Mouse (Mus musculus): Measurements from ENCODE around the gene Ski. TPM values are rescaled to one million over a fixed set of nuclear protein-coding genes. Genes with fewer than 3 reads are reported as not detected.

The Ski gene
- total and polyA plus RNA-seq, 2 experiments from 2014 or later = 9.3 to 53.2 TPM

DNA sequence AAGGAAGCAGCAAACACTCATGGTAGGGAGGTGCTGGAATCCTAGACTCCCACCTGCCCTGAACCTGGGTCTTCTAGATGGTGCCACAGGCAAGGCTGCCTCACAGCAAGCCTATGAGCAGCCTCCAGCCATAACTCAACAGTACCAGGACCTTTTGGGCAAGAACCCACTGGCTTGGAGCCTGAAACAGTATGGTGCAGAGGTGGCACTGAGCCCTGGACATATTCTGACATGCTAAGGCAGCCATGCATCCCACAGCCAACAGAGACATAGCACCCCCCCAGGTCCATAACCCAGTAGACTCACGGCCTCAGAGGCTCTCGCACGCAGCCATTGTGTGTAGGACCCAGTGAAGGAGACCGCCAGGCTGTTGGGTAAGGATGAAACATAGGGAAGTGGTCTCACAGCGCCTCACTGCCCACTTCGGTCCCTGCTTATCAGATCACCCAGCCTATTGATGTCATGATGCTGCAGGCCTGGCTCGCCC is 87.7 kb downstream of the Ski start:
- peak overlapping the region; percentile 79 for H3K27ac ChIP-seq (ENCODE audit: low read depth)
- no peak for TF ChIP-seq EP300 (IDR thresholded peaks at IDR 0.05; ENCODE audit: low read depth)
- no peak for TF ChIP-seq CTCF (IDR thresholded peaks at IDR 0.05; ENCODE audit: low read depth)
- peaks cover 35% of the 10 kb centered on the region for H3K4me1 ChIP-seq (ENCODE audit: control insufficient read depth, insufficient read depth)
- H3K9ac ChIP-seq (replicated peaks; ENCODE audit: low read depth, low read length) = no peak overlapping the region
- H3K36me3 ChIP-seq (replicated peaks; ENCODE audit: control insufficient read depth, insufficient read depth, low read length) = no peaks in the 10 kb centered on the region
- DNase-seq (ENCODE audit: low spot score) = no peak
- 84% methylated on average over 7 of the region's 7 CpGs for WGBS
- no peaks in the 10 kb centered on the region for H3K9me3 ChIP-seq (replicated peaks; ENCODE audit: control insufficient read depth, low read length)
- no peaks in the 10 kb centered on the region for H3K27me3 ChIP-seq (ENCODE audit: control insufficient read depth, insufficient read depth, low read length)
- H3K4me2 ChIP-seq (ENCODE audit: low read depth, low read length) = no peak overlapping the region
- no peak for ATAC-seq (ENCODE audit: insufficient read depth, low read depth)
- no peak overlapping the region for H3K4me3 ChIP-seq (ENCODE audit: low read depth, low read length)

- H3K9ac ChIP-seq (replicated peaks; ENCODE audit: low read depth, low read length) = 0 out of 2 replicates have a peak overlapping the region, but pooled peaks have one; percentile 4
- H3K27ac ChIP-seq (ENCODE audit: low read depth) = peak overlapping the region; percentile 79
- no peaks in the 10 kb centered on the region for H3K9me3 ChIP-seq (replicated peaks; ENCODE audit: control insufficient read depth, low read length)
- ATAC-seq (ENCODE audit: insufficient read depth, low read depth) = peak; percentile 21; the same call in 1 of the 2 replicates
- peak; percentile 50 for DNase-seq (ENCODE audit: low spot score)
- H3K4me3 ChIP-seq (ENCODE audit: low read depth, low read length) = no peak overlapping the region
- H3K27me3 ChIP-seq (ENCODE audit: control insufficient read depth, insufficient read depth, low read length) = no peaks in the 10 kb centered on the region
- WGBS = 16% methylated on average over 20 of the region's 20 CpGs
- no peaks in the 10 kb centered on the region for H3K36me3 ChIP-seq (replicated peaks; ENCODE audit: control insufficient read depth, insufficient read depth, low read length)
- no peak overlapping the region for H3K4me2 ChIP-seq (ENCODE audit: low read depth, low read length)
- peaks cover 43% of the 10 kb centered on the region for H3K4me1 ChIP-seq (ENCODE audit: control insufficient read depth, insufficient read depth)
- TF ChIP-seq EP300 (IDR thresholded peaks at IDR 0.05; ENCODE audit: low read depth) (0 out of 2 replicates have a peak, but pooled peaks have one; percentile 18), CTCF (IDR thresholded peaks at IDR 0.05; ENCODE audit: low read depth) (no peak)
These were observed 88.6 kb downstream of the Ski start for GRCm38 (mm10) chr4:155133658-155134417.

DNA sequence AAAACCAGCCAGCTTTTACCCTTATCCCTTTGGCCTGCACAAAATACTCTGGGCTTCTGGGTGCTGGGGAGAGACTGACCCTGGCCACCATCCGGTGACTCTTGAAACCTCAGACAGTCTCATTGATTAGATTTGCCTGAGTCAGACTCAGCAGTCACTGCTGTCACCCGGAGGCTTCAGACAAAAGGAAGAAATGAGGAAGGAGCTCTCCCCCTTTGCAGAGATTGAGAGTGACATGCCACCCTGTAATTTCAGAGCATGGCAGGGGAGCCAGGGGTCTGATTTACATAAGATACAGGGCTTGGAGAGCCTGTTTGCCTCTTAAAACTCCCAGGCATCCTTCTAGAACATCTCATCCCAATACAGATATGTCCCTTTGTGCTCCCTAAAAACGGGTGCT is 89.2 kb downstream of the Ski start:
- ATAC-seq (ENCODE audit: insufficient read depth, low read depth) = no peak
- TF ChIP-seq CTCF (IDR thresholded peaks at IDR 0.05; ENCODE audit: low read depth) (no peak), EP300 (IDR thresholded peaks at IDR 0.05; ENCODE audit: low read depth) (no peak)
- Histone ChIP-seq H3K27me3 (ENCODE audit: control insufficient read depth, insufficient read depth, low read length) (no peaks in the 10 kb centered on the region), H3K36me3 (replicated peaks; ENCODE audit: control insufficient read depth, insufficient read depth, low read length) (no peaks in the 10 kb centered on the region), H3K9ac (replicated peaks; ENCODE audit: low read depth, low read length) (0 out of 2 replicates have a peak overlapping the region, but pooled peaks have one; percentile 4), H3K4me3 (ENCODE audit: low read depth, low read length) (no peak overlapping the region), H3K4me1 (ENCODE audit: control insufficient read depth, insufficient read depth) (peaks cover 44% of the 10 kb centered on the region), H3K4me2 (ENCODE audit: low read depth, low read length) (no peak overlapping the region), H3K27ac (ENCODE audit: low read depth) (peak overlapping the region; percentile 79), H3K9me3 (replicated peaks; ENCODE audit: control insufficient read depth, low read length) (no peaks in the 10 kb centered on the region)
- no peak for DNase-seq (ENCODE audit: low spot score)
- WGBS = 23% methylated on average over 3 of the region's 3 CpGs

DNA sequence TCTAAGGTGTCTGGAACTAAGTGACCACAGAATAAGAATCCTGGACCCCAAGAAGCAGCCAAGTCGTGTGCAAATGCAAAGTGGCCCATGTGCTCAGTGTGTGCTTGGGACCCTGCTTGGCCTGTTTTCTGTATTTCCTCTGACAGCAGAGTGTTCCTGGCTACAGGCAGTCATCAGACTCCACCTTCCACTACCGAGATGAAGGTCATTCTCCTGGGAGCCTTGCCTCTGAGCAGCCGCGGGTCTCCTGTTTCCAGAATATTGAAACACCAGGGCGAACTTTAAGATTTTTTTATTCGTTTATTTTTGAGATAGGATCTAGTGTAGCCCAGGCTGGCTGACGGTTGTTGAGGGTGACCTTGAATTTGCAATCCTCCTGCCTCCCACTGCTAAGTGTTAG is 91.8 kb downstream of the Ski start:
- 0 out of 2 replicates have a peak overlapping the region, but pooled peaks have one; percentile 10 for H3K9ac ChIP-seq (replicated peaks; ENCODE audit: low read depth, low read length)
- H3K36me3 ChIP-seq (replicated peaks; ENCODE audit: control insufficient read depth, insufficient read depth, low read length) = no peaks in the 10 kb centered on the region
- ATAC-seq (ENCODE audit: insufficient read depth, low read depth) (no peak), DNase-seq (ENCODE audit: low spot score) (no peak)
- H3K4me3 ChIP-seq (ENCODE audit: low read depth, low read length) = no peak overlapping the region
- no peak overlapping the region for H3K4me2 ChIP-seq (ENCODE audit: low read depth, low read length)
- H3K27ac ChIP-seq (ENCODE audit: low read depth) = peak overlapping the region; percentile 88
- no peak for TF ChIP-seq EP300 (IDR thresholded peaks at IDR 0.05; ENCODE audit: low read depth)
- TF ChIP-seq CTCF (IDR thresholded peaks at IDR 0.05; ENCODE audit: low read depth) = no peak
- no peaks in the 10 kb centered on the region for H3K27me3 ChIP-seq (ENCODE audit: control insufficient read depth, insufficient read depth, low read length)
- WGBS = 48% methylated on average over 7 of the region's 7 CpGs
- H3K9me3 ChIP-seq (replicated peaks; ENCODE audit: control insufficient read depth, low read length) = no peaks in the 10 kb centered on the region
- peaks cover 42% of the 10 kb centered on the region for H3K4me1 ChIP-seq (ENCODE audit: control insufficient read depth, insufficient read depth)

- H3K27ac ChIP-seq (ENCODE audit: low read depth) = peak overlapping the region; percentile 88
- TF ChIP-seq CTCF (IDR thresholded peaks at IDR 0.05; ENCODE audit: low read depth) (no peak), EP300 (IDR thresholded peaks at IDR 0.05; ENCODE audit: low read depth) (peak; percentile 89)
- H3K36me3 ChIP-seq (replicated peaks; ENCODE audit: control insufficient read depth, insufficient read depth, low read length) = no peaks in the 10 kb centered on the region
- no peaks in the 10 kb centered on the region for H3K9me3 ChIP-seq (replicated peaks; ENCODE audit: control insufficient read depth, low read length)
- H3K9ac ChIP-seq (replicated peaks; ENCODE audit: low read depth, low read length) = peak overlapping the region; percentile 20; the same call in 1 of the 2 replicates
- no peaks in the 10 kb centered on the region for H3K27me3 ChIP-seq (ENCODE audit: control insufficient read depth, insufficient read depth, low read length)
- no peak overlapping the region for H3K4me2 ChIP-seq (ENCODE audit: low read depth, low read length)
- no peak overlapping the region for H3K4me3 ChIP-seq (ENCODE audit: low read depth, low read length)
- DNase-seq (ENCODE audit: low spot score) = peak; percentile 95
- peaks cover 42% of the 10 kb centered on the region for H3K4me1 ChIP-seq (ENCODE audit: control insufficient read depth, insufficient read depth)
- ATAC-seq (ENCODE audit: insufficient read depth, low read depth) = peak; percentile 91
- WGBS = 34% methylated on average over 14 of the region's 14 CpGs
These were observed 92.4 kb downstream of the Ski start for GRCm38 (mm10) chr4:155129996-155130395.
